19 mouse cellular contexts compared by ENCODE assay signal in the genomic region with DNA sequence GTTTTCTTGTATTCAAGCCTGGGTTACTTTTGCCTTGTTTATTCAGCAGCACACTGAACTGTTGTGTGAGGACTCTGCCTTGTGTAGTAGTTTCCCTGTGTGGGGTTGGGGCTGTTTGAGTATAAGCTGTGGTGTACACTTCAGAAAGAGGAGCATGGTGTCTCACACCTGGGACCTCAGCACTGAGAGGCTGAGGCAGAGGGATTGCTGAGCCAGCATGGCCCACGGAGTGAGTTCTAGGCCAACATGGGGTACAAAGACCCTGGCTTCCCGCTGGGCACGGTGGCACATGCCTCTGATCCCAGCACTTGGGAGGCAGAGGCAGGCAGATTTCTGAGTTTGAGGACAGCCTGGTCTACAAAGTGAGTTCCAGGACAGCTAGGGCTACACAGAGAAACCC.
"Had no signal": no experiment of that assay in that cellular context is flagged by ENCODE, and none has a peak within 500 bp of the region (broad histone marks: within the 10 kb centered on the region; RNA-seq: fewer than 3 reads in every experiment).

No protein-coding gene starts in this region.

- H3K9me3 ChIP-seq: kidney, embryonic 15.5 days; limb, embryonic 10.5 days; limb, embryonic 13.5 days; liver, embryonic 13.5 days; neural tube, embryonic 12.5 days; neural tube, embryonic 15.5 days had no signal

- H3K4me1 ChIP-seq: kidney, embryonic 15.5 days; limb, embryonic 10.5 days; limb, embryonic 13.5 days; neural tube, embryonic 12.5 days had no signal

- H3K4me3 ChIP-seq: kidney, embryonic 15.5 days; limb, embryonic 10.5 days; limb, embryonic 13.5 days; liver, embryonic 13.5 days; neural tube, embryonic 12.5 days; neural tube, embryonic 15.5 days had no signal

- H3K36me3 ChIP-seq: liver, embryonic 13.5 days had no signal

- H3K4me2 ChIP-seq: kidney, embryonic 15.5 days; limb, embryonic 13.5 days; liver, embryonic 13.5 days; midbrain, embryonic 11.5 days; neural tube, embryonic 12.5 days; neural tube, embryonic 15.5 days had no signal

- H3K27ac ChIP-seq: kidney, embryonic 15.5 days; limb, embryonic 10.5 days; limb, embryonic 13.5 days; liver, embryonic 13.5 days; neural tube, embryonic 12.5 days; neural tube, embryonic 15.5 days; stomach, postnatal 0 days had no signal

- H3K9ac ChIP-seq: kidney, embryonic 15.5 days; limb, embryonic 13.5 days; liver, embryonic 13.5 days; neural tube, embryonic 12.5 days; neural tube, embryonic 15.5 days had no signal

- DNase-seq: kidney, adult 11 months; kidney, adult 8-10 months; kidney, postnatal 10 days; liver; liver, embryonic 13.5 days; lung, adult 2 months; lung, postnatal 14 days; lung, postnatal 4 days; midbrain, embryonic 14.5 days; right cerebral cortex, adult 18-20 months; right cerebral cortex, postnatal 25 days; thymus, postnatal 36 days had no signal

- H3K27me3 ChIP-seq: kidney, embryonic 15.5 days; limb, embryonic 13.5 days; liver, embryonic 13.5 days; neural tube, embryonic 12.5 days; neural tube, embryonic 15.5 days had no signal
